Mouse (Mus musculus) embryo, embryonic 10 days (tissue): ENCODE data around the gene Best2.

Experiments
- DNase-seq: peaks from one replicate; pipeline ENCODE4 v3.0.0-alpha.2; 2015; ENCODE audit warnings: low spot score

Best2 gene

DNA sequence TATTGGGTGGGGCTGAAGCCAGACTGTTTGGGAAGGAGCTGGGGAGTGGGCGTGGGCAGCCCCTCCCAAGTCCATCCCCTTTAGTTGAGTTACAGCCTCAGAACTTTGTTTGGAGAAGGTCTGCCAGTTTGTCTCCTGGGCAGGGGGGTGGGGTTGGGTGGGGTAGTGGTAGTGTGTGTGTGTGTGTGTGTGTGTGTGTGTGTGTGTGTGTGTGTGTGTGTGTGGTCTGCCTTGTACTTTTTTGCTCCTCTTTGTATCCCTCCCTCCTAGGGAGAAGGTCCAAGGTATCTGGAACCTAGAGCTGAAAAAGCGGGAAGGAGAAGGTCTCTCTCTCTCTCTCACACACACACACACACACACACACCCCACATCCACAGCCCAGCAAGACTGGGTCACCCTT lies at the start of gene Best2:
Gene Best2 (minus strand): TSS at position 101 of the 400 bp plus-strand sequence.
- DNase-seq = no peak

DNA sequence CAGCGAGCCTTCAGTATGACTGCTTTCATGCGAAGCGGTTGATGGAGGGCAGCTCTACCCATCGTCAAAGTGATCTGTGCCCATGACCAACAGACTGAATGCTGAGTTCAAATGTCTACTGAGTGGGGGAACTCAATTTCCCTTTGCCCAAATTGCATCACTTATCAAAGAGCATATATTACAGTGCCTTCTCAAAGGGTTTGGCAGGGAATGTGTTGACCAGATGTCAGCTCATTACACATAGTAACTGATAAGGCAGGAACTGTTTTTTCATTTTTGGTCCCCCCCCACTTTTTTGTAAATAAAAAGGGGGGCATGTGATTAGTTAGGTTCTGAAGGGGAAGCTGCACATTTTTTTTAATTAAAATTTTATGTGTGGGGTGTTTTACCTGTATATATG lies 48.3 kb upstream of the Best2 start:
- no peak for DNase-seq

DNA sequence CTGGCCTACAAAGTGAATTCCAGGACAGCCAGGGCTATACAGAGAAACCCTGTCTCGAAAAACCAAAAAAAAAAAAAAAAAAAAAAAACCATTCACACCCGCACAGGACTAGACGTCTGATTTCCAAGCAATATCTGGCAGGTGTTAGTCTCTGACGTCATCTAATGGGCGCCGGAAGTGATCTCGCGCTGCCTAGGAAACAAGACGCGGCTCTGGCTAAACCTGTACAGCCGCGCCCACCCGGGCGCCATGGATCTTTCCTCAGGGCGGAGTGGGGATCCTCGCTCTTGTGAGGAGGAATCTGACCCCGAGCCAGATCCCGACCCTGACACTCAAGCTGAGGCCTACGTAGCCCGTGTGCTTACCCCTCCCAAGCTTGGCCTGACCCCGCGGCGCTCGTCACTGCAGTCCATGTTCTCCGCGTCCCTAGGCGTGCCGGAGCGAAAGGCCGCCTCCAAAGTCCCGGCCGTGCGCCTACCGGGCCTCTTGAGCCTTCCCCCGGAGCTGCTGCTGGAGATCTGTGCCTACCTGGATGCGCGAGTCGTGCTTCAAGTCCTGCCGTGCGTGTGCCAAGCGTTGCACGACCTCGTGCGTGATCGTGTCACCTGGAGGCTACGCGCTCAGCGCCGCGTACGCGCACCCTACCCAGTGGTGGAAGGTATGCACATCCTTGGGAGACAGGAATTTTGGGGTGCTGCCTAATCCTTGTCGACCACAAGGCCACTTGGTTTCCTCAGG lies 45.7 kb upstream of the Best2 start, which contains the start of gene Fbxw9:
Gene Fbxw9 (plus strand): TSS at position 177 of the 738 bp plus-strand sequence.
- peak; percentile 95 for DNase-seq

DNA sequence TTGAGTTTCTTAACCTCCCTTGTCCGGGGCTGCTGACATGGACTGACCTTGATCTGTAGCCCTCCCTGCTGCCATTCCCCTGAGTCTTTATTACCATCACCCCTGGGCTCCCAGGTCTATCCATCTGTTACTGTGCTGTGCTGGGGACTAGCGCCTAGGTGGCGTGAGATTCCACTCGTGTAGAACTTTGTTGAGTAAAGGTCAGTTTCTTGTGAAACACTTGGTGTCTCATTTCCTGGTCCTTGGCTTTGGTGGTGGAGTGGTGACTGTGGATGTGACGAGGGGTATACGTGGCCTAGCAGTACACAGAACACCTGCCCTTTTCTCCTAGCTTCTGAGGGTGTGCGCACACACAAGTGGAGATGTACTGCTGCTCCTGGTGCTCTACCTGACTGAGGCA lies 43.0 kb upstream of the Best2 start:
- no peak for DNase-seq

DNA sequence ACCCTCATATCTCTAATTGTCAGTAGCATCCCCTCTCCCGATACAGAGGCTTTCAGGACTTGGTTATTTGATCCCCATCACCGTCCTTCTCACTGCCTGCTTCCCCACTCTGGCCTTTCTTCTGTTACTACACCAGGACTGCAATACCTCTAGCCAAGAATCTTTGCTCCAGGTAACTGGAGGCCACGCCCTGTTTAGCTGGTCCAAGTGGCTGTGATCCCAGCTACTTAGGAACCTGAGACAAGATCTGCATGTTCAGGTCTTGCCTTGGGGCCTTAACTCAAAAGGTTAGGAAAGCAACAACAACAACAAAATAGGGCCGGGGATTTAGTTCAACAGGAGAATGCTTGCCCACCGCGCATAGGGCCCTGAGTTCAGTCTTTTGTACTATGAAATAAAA lies 29.3 kb upstream of the Best2 start:
- DNase-seq = no peak

DNA sequence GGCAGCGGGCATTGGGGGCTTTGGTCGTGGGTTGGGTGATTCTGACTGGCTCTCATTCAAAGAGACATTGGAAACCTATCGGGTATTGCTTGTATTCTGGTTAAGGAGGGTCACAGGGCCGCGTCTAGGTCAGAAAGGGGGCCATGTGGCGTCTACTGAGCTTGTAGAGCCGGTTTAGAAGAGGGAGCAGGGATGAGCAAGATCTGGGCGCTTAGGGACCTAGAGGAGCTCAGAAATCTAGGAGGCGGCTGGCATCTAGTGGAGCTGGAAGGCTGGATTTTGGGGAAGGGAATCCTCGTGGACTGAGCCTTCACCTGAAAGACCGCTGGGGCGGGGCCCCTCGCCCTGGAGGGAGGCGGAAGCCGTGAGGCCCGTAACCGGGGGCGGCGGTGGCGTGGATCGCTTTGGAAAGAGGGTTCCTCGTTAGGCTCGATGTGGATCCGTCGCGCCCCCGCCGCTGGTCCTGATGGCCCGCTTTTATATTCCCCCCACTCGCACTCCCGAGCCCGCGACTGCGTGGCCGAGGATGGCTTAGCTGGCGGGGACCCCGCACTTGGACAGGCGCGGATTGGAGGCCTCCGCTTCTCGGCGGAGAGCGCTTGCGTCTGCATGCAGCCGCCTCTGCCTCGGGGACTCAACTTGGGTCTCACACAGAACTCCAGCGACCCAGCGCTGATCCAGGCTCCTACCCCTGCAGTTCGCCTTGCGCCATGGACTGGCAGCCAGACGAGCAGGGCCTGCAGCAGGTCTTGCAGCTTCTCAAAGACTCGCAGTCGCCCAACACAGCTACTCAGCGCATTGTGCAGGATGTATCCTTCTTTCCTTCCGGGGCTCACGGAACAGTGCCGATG lies 23.6 kb upstream of the Best2 start:
- DNase-seq = peak; percentile 68

DNA sequence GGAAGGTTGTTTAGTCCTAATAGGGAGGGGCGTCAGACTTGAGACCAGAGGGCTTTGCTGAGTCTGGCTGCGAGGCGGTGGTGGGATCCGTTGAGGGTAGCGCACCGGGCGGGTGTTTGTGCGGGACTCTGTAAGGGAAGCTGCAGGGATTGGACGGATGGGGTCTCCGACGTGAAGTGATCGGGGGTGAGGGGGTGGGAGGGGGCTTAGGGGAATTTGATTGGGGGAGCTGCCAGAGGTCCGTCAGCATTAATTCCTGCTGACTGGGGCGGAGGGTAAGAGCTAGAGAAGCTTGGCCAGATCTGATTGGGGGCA lies 23.0 kb upstream of the Best2 start:
- peak; percentile 72 for DNase-seq

DNA sequence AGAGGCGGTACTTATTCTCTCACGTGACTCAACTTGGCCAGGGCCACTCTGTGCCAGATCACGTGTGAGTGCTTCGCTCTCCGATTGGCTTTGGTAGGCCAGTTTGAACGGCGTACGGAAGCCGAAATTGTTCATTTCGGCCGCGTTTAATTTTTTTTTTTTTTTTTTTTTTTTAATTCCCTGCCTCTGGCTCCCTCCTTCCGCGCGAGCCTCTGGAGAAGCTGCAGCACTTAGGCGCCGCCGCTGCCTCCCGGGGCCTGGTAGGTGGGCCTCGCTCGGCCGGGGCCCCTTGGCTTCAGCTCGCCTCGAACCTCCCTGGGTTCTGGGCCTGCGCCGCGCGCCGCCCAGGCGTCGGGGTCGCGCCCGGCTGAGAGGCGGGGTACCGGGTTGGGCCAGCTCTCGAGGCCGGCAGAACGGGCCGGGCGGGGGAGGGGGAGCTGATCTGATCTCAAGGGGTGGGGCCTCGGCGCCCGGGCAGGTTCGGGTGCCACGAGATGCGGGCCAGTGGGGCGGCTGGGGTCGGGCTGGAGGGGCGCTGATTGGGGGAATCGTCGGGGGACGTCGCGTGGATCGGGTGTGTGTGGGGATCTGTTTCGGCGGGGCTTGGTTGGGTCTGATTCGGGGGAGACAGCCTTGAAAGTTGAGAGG lies 22.5 kb upstream of the Best2 start, which contains the start of gene Tnpo2:
Gene Tnpo2 (plus strand): TSS at position 198 of the 648 bp plus-strand sequence.
- peak; percentile 98 for DNase-seq

DNA sequence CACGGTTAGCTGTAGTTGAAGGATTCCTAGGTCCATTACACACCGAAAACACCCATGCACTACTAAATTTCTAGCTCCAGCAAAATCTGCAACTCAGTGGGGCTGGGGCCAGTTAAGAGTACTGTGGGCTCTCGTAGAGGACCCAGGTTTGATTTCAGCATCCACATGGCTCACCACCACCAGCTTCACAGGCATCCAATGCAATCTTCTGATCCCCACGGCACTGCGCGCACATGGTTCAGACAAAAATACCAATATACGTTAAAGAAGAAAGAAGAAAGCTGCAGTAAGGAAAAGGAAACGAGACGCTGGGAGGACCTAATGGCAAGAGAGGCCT lies 22.0 kb upstream of the Best2 start:
- DNase-seq = no peak

DNA sequence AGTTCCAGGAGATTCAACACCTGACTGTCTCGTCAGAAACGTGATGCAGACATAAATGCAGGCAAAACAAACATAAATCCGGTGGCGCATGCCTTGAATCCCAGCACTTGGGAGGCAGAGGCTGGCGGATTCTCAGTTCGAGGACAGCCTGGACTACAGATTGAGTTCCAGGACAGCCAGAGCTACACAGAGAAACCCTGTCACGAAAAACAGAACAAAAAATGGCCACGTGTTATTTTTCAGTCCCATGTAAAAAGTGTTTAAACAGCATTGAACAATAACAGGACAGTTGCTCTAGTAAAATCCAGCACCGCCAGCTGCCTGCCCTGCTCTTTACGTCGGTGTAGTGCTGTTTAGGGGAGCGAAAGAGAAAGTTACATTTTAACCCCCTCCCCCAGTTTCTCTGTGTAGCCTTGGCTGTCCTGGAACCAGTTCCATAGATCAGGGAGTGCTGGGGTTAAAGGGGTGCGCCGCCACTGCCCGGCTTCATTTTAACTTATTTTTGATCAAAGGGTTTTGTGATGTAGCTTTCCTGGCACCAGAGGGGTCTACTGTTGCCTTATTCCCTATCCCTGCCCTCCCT lies 21.5 kb upstream of the Best2 start:
- DNase-seq = no peak

DNA sequence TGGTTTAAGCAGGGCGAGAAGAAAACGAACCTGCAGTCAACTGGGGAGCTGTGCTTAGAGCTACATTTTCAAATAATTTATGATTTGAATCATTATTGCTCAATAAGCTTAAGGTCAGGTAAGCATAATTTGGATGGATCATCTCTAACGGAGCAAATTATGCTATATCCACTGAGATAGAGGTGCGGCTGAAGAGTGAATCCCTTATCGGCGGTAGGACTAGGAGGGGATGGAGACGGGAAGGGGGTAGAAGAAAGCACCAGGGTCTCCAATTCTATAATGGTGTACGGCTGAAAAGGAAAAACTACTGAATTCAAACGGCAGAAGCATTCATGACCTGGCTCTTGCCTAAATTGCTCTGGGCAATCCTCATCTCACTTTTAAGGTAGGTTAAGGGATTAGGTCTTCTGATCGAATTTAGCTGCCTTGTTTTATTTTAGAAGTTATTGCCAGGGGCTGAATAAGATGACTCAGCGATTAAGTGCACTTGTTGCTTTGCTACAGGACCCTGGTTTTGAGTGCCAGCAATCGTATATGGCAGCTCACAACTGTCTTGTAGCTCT lies 20.9 kb upstream of the Best2 start:
- peak; percentile 49 for DNase-seq

DNA sequence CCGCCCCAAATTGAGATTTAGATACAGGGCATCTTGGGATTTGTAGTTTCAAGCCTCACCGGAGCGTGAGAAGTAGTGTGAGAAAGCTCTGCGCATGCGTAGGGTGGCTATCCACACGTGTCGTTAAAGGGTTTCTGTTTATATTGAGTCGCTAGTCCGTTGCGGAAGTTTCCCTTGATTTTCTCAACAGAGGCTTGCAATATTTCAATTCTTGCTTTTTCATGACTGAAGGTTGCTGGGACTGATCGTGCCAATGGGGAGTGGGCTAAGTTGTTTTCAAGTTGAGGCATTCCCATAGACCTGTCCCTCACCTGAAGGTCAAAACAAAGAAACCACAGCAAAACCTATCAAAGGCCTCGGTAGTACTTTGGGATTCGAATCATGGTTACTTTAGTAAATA lies 20.4 kb upstream of the Best2 start:
- peak; percentile 96 for DNase-seq

DNA sequence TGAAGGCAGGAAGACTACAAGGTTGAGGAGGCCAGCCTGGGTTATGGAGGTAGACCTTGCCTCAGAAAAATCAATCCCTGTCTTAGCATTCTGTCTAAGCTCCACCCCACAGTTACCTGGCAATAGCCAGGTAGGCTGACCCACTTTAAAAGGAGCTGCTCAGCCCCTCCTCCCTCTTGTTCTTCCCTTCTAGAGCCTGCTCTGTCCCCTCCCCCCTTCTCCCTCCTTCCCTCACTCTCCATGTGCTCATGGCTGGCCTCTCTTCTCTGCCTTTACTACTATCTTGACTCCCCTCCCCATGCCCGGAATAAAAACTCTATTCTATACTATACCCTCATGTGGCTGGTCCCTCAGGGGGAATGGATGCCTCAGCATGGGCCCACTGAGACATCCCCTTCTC lies 19.5 kb upstream of the Best2 start:
- DNase-seq = no peak

DNA sequence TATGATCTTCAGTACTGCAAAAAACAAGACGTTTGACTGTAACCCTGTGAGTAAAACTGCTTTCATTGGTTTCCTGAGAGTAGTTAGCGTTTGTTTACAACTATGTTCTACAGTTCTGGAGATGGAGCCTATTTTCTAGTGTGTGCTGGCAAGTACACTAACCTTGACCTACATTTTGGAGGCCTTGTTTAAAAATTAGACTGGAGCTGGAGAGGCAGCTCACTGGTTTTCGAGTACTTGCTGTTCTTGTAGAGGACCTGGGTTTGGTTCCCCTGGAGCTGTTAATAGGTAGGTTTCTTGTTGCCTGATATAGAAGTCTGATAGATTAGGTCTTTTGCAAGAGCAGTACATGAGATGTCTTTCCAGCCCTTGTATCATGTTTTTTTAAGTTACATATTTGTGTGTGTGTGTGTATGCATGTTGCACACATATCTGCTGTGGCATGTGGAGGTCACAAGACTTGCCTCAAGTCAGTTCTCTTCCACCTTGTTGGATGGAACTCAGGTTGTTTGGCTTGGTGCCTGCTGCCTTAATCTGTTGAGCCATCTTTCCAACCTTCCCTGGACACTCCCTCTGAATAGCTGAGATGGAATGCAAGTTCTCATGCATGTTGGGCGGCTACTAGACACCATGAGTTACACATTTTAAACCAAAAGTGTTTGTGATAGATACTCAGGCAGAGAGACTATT lies 18.4 kb upstream of the Best2 start:
- no peak for DNase-seq

DNA sequence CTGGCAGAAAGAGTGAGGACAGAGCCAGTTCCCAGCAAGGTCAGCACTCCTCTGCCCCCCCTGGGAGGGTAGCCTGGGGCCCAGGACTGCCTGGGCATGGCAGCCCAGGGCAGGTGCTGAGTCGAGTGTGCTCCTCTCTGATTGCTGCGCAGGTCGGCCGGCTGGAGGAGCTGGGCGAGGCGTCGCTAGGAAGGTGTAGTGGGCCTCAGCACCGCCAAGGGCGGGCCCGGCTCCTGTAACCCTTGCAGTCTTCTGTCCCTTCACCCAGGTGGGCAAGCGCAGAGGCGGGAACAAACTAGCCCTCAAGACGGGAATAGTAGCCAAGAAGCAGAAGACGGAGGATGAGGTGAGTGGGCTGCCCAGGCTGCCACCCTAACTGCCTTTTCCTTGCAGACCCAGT lies 14.9 kb upstream of the Best2 start:
- DNase-seq = no peak

DNA sequence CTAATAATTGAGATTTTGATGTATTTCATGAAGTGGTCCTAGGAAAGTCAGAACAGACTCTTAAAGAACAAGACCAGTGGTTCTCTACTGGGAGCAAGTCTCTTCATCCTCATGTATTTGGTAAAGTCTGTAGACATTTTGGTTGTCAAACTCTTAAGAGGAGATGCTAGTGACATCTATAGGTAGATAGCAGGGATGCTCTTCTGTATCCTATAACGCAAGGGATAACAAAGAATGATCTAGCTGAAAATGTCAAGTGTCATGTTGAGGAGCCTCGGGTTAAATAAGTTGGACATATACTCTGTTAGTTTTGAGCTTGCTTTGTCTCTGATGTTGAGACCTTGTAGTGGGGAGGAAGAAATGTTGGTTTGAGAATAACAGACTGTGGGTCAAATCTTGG lies 13.6 kb upstream of the Best2 start:
- no peak for DNase-seq

DNA sequence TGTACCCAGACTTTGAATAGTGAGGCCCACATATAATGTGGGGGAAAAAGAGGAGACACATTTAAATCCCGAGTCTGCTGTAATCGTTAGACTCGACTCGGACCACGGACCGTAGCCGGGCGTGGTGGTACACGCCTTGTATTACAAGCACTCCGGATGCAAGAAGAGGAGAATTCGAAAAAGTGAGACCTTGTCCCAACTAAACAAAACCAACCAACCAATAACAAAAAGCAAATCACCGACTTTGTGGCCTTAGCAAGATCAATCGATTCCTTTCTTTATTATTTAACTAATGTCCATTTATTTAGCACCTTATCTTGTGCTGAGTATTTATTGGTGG lies 13.2 kb upstream of the Best2 start:
- no peak for DNase-seq

DNA sequence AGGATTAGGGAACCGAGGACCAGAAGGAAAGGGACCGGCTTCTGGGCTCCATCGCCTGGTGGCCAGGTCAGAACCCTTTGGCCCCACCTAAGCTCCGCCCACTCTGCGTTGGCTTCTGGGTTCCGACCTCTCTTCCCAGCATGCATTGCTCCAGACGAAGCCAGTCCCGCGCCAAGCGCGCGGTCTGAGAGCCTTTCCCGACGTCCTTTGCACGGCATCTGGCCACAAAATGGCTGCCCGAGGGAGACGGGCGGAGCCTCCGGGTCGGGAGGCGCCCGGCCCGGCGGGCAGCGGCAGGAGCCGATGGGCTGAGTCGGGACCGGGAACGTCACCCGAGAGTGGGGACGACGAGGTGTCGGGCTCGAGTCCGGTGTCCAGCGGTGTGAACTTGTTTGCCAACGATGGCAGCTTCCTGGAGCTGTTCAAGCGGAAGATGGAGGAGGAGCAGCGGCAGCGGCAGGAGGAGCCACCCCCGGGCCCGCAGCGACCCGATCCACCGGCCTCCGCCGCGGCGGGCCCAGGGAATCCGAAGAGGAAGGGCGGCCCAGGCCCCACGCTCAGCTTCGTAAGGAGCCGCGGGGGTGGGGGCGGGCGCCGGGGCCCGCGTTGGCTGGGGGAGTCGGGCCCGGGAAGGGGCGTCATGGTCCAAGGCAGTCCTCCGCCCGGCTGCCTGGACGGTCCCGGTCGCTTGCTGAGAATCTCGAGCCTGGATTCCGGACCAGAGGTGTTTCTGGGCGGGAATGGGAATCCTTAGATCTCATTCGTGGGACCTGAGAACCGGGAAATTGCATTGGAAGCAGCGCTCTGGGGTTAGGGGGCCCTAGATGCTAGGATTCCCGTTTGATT lies 12.6 kb upstream of the Best2 start, which contains the start of gene Trir:
Gene Trir (plus strand): TSS at position 154 of the 846 bp plus-strand sequence.
- peak; percentile 99 for DNase-seq

DNA sequence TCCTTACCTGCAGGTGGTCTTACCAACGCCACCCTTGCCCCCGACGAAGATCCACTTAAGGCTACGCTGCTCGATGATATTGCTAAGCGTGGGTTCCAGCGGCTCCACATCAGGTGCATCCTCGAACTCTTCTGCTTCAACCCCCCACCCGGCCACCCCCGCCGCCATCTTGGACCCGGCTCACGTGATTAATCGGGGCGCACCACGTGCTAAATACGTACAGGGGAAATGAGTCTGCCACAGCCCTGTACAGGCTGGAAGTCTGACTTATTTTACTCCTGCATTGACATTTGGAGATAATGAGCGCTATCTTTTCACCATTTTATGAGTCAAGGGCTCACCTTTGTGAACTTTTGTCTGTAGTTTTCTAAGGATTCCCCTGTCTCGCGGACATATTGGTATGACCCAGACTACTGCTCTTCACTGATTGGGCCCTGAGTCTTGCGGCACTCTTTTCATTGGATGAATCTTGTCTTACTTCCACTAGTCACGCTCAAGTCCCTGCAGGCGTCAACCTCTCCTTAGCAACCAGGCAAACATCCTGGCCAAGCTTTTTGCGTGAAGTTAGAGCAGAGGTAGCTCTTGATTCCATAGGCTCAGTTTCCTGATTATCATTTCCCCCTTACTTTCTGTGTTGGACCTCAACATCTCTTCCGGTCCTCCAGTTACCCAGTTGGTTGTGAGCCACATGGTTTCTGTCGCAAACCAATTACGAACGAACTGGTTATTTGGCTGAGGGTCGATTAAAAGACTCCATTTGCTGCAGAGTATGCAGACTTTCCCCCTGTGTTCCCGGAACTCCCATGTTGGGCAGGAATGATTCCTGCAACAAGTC lies 11.0 kb upstream of the Best2 start, which contains the start of gene Asna1:
Gene Asna1 (minus strand): TSS at position 184 of the 835 bp plus-strand sequence.
- DNase-seq = peak; percentile 94

DNA sequence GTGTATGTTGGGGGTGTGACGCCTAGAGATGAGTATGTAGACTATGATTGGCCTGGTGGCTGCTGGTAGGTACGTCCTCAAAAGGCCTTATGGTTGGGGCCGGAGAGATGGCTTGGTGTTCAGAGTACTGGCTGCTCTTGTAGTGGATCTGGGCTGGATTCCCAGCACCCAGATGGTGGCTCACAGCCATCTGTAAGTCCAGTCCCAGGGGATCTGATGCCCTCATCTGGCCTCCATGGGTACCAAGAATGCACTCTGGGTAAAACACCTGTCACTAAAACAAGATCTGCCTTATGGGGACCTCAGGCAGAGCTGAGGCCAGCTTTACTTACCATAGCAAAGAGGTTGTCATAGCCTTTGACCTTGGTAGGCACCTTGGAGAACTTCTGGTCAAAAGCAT lies 9.5 kb upstream of the Best2 start:
- no peak for DNase-seq
